Mouse (Mus musculus) kidney, postnatal 14 days (tissue): ENCODE results near the gene Rnpepl1.
"Not testable (repeated sequence)": the region's sequence is repeated elsewhere in the genome, so short reads cannot be mapped to it uniquely, and the experiment has no call there.

Experiments
- DNase-seq: peaks from one replicate; pipeline ENCODE4 v3.0.0; 2022; ENCODE audit warnings: mixed read lengths

Gene Rnpepl1

DNA sequence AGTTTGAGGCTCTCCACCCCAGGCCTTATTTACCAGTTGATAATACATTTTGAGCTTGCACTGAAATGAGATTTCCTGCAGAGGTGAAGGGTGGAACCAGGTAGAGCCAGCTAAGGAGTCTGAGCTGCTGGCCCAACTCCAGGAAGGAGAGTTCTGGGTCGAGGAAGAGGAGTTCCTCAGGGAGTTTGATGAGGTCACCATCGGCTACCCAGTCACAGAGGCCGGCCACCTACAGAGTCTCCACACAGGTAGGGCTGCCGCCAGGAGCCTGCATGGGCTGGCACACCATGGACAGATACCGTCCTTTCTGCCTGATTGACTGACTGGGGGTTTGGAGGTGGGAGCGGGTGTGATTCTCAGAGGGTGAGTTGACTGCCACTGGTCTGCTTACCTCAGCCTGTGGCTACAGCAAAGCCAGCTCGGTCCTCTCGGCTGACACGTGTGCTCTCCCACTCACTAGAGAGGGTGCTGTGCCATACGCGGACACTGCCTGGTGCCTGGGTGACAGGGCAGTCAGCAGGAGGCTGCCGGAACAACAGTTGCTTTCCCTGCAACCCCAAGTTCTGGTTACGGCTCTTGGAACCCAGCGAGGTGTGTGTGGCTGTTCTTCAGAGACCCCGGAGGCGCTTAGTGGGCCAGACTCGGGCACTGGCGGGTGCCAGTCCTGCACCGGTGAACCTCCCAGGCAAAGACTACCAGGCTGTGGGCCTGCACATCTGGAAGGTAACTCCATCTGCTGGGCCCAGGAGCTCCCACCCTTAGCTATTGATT is 32.8 kb downstream of the Rnpepl1 start:
- no peak for DNase-seq

DNA sequence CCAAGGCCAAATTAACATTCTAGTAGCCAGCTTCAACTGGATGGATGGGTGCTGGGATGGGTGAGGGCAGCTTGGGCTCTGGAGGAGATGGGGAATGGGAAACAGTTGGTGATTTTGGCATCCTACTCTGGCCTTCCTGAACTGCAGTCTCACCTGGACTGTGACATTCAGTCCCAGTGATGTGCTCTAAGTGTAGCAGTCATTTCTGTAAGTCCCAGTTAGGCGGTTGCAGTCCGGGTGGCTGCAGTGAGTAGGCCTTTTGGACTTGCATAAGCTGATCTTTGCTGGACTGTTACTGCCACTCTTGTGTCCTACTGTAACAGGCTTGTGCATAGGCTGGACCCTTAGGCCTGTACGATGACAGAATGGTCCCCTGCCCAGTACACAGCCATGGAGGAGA is 37.4 kb downstream of the Rnpepl1 start:
- no peak for DNase-seq

DNA sequence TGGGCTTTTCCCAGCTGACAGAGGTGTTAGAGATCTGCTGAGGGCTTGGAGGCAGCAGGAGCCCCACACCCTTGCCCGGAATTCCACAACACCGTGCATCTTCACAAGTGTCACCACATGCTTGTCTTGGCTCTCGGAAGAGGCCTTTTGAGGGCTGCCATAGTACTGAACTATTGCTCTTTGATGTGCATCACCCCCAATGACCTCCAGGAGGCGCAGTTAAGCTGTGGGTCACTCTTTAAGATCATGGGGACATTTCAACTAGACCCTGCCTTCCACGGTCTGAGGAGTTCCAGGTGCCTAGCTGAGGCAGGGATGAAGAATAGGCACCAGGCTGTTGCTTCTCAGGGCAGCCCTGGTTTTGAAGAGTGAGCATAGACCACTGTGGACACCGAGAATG is 38.8 kb downstream of the Rnpepl1 start:
- DNase-seq, result no peak

DNA sequence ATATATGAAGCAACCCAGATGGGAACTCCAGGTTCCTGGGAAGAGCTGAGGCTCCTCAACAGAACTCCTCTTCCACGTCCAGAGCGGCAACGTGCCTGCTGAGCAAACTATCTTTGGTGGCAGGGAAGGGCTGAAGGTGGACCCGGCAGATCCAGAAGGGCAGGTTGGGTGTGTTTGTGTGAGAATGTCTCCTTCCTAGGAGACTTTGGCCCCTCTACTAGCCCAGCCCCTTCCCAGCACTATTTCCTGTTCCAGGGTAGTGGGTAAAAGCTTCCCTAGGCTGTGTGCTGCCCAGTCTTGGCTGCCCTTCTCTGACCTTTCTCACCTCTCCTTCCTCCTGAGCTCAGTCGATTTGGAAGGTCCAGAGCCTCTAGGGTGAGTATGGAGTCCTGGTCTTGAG is 40.0 kb downstream of the Rnpepl1 start, which contains the start of gene Gpr35:
Gpr35 (plus strand) TSS at position 259 of the 400 bp plus-strand sequence.
- no peak for DNase-seq

DNA sequence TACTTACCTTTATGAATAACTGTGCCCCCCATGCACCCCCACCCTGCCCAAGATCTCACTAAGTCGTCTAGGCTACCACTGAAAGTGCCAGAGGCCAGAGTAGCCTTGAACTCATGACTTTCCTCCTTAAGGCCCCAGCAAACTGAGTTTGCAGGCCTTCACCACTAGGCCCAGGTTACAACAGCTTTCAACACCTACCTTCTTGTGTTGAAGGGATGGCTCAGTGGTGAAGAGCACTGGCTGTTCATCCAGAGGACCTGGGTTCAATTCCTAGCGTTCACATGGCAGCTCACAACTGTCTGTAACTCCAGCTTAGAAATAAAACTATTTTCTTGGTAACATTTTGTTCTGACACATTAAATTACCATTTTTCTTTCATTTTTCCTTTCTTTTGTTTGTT is 43.1 kb downstream of the Rnpepl1 start:
- no peak for DNase-seq

DNA sequence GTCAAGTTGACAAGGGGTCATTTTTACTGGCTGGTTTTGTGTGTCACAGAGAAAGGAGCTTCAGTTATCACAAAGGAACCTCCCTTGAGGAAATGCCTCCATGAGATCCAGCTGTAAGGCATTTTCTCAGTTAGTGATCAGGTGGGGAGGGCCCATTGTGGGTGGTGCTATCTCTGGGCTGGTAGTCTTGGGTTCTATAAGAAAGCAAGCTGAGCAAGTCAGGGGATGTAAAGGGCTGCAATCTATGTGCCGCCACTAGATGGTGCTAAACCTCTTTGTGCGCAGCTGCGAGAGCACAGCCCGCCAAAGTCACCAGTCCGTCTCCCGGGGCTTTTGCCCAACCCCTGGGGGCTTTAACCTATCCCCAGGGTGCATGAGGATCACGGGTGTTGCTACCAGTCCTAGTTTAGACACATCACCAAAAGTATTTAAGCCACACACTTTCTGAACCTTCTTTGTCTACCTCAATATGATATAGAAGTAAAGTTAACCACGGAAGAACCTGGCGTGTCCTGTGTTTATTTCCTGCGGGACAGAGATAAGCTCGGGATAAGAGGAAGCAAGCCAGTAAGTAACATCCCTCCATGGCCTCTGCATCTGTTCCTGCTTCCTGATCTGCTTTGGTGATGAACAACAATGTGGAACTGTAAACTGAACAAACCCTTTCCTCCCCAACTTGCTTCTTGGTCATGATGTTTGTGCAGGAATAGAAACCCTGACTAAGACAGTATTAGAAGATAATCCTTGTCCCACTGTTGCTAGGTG is 46.2 kb downstream of the Rnpepl1 start:
- DNase-seq, result peak; percentile 81

DNA sequence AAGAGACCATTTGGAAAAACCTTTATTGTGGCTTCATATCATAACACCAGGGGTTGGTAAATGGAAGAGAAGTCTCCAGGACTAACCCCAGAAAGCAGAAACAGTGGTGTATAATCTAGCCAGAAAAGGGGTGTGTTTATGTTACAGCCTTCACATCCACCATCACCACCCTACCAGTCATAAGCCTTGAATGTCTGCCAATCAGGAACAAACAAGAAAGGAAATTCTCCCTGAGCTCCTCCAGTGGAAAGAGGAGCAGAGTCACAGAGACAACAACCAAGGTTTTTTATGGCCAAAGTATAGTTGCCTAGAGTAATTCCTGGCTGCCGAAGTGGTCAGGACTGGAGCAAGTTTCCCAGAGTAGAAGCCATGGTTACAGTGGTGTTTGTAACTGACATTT is 48.4 kb downstream of the Rnpepl1 start:
- no peak for DNase-seq

DNA sequence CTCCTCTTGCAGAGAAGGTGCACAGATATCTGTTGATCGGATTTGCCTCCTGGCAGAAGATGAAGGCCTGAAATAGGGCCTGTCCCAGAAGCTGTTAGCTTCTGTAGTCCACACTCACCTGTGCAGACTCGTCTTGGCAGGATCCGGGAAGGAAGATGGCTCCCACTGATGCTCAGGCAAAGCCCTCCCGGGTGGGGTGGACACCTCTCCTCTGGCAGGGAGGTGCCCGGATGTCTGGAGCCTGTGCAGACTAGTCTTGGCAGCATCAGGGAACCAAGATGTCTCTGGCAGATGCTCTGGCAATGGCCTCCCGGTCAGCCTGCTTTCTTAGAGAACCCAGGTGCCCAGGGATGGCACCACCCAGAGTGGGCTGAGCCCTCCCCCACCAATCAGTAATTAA is 60.2 kb downstream of the Rnpepl1 start:
- DNase-seq, result not testable (repeated sequence)

DNA sequence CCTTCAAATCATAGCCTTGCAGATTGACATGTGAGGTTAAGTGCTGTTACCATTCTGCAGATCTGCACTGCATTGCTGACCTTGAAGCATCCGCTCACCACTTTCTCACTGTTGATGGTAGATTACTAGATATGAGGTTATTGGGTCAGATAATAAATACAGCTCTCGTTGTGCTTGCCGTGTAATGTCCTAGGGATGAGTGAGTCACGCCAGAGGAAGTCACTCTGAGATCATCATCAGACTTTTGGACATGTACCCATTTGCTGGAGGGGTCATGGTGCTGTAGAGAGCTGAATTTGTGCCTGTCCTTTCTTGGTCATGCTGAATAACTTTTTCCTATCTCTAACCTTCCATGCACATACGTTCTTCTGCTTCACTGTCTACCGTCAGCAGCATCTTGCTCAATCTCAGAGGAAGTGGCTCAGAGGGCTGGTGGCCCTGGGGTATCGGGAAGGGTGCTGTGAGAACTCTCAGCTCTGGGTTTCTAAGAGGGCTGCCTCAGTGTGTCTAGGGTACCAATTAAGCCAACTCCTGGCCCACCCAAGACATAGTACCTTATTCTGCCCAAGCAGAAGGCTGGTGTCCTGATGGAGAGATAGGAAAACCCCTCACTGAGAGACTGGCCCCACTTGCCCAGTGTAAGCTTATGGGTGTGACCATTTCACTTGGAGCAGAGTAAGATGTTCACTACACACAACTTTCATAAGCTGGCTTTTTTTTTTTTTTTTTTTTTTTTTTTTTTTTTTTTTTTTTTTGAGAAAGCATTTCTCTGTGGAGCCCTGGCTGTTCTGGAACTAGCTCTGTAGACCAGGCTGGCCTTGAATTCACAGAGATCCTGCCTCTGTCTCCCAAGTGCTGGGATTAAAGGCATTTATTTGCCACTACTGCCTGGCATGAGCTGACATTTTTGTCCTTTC is 61.6 kb downstream of the Rnpepl1 start:
- no peak for DNase-seq

DNA sequence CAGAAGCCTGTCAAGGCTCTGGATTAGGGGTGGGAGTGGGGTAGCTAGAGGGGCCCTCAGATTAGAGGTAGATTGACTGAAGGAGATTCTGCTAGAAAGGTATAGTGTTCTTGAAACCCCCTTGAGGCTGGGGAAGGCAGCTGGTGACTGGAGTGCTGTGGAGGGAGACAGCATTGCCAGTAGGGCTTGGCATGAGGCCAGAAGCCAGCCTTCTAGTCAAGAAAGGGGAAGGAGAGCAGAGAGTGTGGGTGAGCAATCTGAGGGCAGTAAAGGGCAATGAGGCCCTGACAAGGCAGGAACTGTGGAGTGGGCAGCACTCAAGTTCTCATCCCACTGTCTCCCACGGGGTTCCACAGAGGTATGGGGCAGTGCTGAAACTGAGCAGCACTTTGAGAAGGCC is 62.3 kb downstream of the Rnpepl1 start:
- peak; percentile 49 for DNase-seq
